Mouse (Mus musculus): ENCODE results near the gene Sec24c.

Gene Sec24c

GRCm38 (mm10) chr14:20735892-20736390, 61.8 kb downstream of the Sec24c start:
- no peak for DNase-seq (ENCODE audit: low read depth)

GRCm38 (mm10) chr14:20737306-20737705, 63.2 kb downstream of the Sec24c start:
- peak; percentile 55 for DNase-seq (ENCODE audit: low read depth)

GRCm38 (mm10) chr14:20738511-20738910, 64.4 kb downstream of the Sec24c start:
- DNase-seq (ENCODE audit: low read depth) = no peak

GRCm38 (mm10) chr14:20741301-20741700, 67.2 kb downstream of the Sec24c start:
- DNase-seq (ENCODE audit: low read depth) = no peak

GRCm38 (mm10) chr14:20743614-20744013, 69.5 kb downstream of the Sec24c start:
- no peak for DNase-seq (ENCODE audit: low read depth)

All from NIH3T3 (cell line).